Mouse (Mus musculus) C2C12 (cell line): ENCODE measurements around the gene Nat9.

Experiments
- CTCF ChIP-seq: IDR thresholded peaks from one replicate; pipeline ENCODE4 v1.5.1; 2011; ENCODE audit not compliant: control insufficient read depth, insufficient read depth, insufficient read length
- MYOD1 ChIP-seq: IDR thresholded peaks from one replicate; pipeline ENCODE4 v1.6.1; 2011; ENCODE audit warnings: low read depth; ENCODE audit not compliant: control insufficient read depth, insufficient read length

DNA sequence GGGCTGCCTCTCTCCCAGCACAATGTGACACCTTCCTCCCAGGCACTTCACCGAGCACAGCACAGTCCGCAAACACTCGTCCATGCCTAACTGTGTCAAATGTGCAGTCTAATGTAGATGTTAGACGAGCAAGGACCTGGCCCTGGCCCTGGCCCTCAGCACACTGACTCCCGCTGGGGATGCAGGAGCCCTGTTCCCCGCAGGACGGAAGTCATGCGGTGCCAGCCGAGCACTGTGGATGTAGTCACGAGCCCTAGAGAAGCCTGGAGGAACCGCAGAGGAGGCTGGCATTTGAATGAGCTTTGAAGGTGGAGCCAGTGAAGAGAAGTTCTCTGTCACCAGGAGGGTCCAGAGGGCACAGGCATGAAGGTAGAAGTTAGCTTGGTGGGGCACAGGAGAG is 35.8 kb upstream of the Nat9 start:
- TF ChIP-seq MYOD1 (no peak), CTCF (no peak)
